ENCODE assay signal across 8 mouse cellular contexts in genomic region chr10:44267426-44268142, GRCm38 (mm10). TPM values are rescaled to one million over a fixed set of nuclear protein-coding genes. Genes with fewer than 3 reads are reported as not detected.
A peak's percentile ranks its signal among the peaks of the same experiment; 100 is the strongest.
DNase-seq lines count a peak whose midpoint lies in the region; ATAC-seq and TF ChIP-seq lines count a peak whose summit lies in the region.

No protein-coding gene starts in this region.

- 0 out of 2 replicates have a peak, but pooled peaks have one; percentile 4 for ATAC-seq in embryonic facial prominence, embryonic 13.5 days (ENCODE audit: insufficient number of reproducible peaks, insufficient read depth, low FRiP score, low TSS enrichment, low read depth)
- peak; percentile 31 for ATAC-seq in intestine, embryonic 16.5 days
- peak; percentile 14; the same call in 1 of the 2 replicates for ATAC-seq in midbrain, postnatal 0 days (ENCODE audit: low FRiP score)

- no peak for TF ChIP-seq CTCF in E14TG2a.4 (conservative IDR thresholded peaks at IDR 0.05; ENCODE audit: low read length)
- no peak for TF ChIP-seq CTCF in midbrain, postnatal 0 days (IDR thresholded peaks at IDR 0.05)

- no peaks in the 10 kb centered on the region; the same call in 1 of the 2 replicates for H3K36me3 ChIP-seq in E14TG2a.4 (ENCODE audit: insufficient read depth, low read length)
- no peaks in the 10 kb centered on the region for H3K36me3 ChIP-seq in embryonic facial prominence, embryonic 13.5 days
- no peaks in the 10 kb centered on the region for H3K36me3 ChIP-seq in intestine, embryonic 16.5 days (ENCODE audit: control insufficient read depth, insufficient read depth, low read length)
- H3K36me3 ChIP-seq in midbrain, postnatal 0 days (ENCODE audit: insufficient read depth, low read length): no peaks in the 10 kb centered on the region

- H3K4me3 ChIP-seq in E14TG2a.4 (replicated peaks; ENCODE audit: low read length): peak overlapping the region; percentile 94
- H3K4me3 ChIP-seq in embryonic facial prominence, embryonic 13.5 days: peak overlapping the region; percentile 92
- peak overlapping the region; percentile 91 for H3K4me3 ChIP-seq in intestine, embryonic 16.5 days (ENCODE audit: low read length)
- peak overlapping the region; percentile 79 for H3K4me3 ChIP-seq in midbrain, postnatal 0 days (ENCODE audit: low read depth, low read length)

- H3K4me1 ChIP-seq in E14TG2a.4 (replicated peaks; ENCODE audit: low read depth, low read length): peaks cover 47% of the 10 kb centered on the region
- H3K4me1 ChIP-seq in embryonic facial prominence, embryonic 13.5 days: peaks cover 29% of the 10 kb centered on the region
- H3K4me1 ChIP-seq in intestine, embryonic 16.5 days (ENCODE audit: control insufficient read depth, insufficient read depth, low read length): peaks cover 16% of the 10 kb centered on the region
- 0 out of 2 replicates have a peak, but pooled peaks cover 6% of the 10 kb centered on the region for H3K4me1 ChIP-seq in midbrain, postnatal 0 days (ENCODE audit: insufficient read depth, low read length)

- DNase-seq in heart, adult 11 months: peak; percentile 88
- no peak for DNase-seq in heart, adult 9 months (ENCODE audit: low spot score in 2 of 2)
- DNase-seq in midbrain, postnatal 0 days (ENCODE audit: low spot score): no peak
- DNase-seq in layer of hippocampus, postnatal 25 days (ENCODE audit: extremely low spot score in 1 of 2, low spot score in 1 of 2): no peak
- no peak for DNase-seq in natural killer cell, adult 2 months (ENCODE audit: low spot score in 2 of 2)

- no peaks in the 10 kb centered on the region for H3K9me3 ChIP-seq in E14TG2a.4 (ENCODE audit: low read length)
- no peaks in the 10 kb centered on the region for H3K9me3 ChIP-seq in embryonic facial prominence, embryonic 13.5 days
- no peaks in the 10 kb centered on the region for H3K9me3 ChIP-seq in intestine, embryonic 16.5 days (ENCODE audit: control insufficient read depth, low read length)
- H3K9me3 ChIP-seq in midbrain, postnatal 0 days (ENCODE audit: low read length): no peaks in the 10 kb centered on the region

- no peaks in the 10 kb centered on the region for H3K27me3 ChIP-seq in E14TG2a.4 (ENCODE audit: insufficient read depth, low read length)
- H3K27me3 ChIP-seq in embryonic facial prominence, embryonic 13.5 days: no peaks in the 10 kb centered on the region
- no peaks in the 10 kb centered on the region for H3K27me3 ChIP-seq in intestine, embryonic 16.5 days (replicated peaks; ENCODE audit: control insufficient read depth, insufficient read depth, low read length)
- no peaks in the 10 kb centered on the region for H3K27me3 ChIP-seq in midbrain, postnatal 0 days (ENCODE audit: insufficient read depth, low read length)

- H3K4me2 ChIP-seq in embryonic facial prominence, embryonic 13.5 days: peak overlapping the region; percentile 74
- H3K4me2 ChIP-seq in intestine, embryonic 16.5 days (ENCODE audit: low read depth, low read length): peak overlapping the region; percentile 83
- peak overlapping the region; percentile 72 for H3K4me2 ChIP-seq in midbrain, postnatal 0 days (ENCODE audit: low read depth, low read length, poor library complexity, severe bottlenecking)

- H3K9ac ChIP-seq in embryonic facial prominence, embryonic 13.5 days: peak overlapping the region; percentile 92
- H3K9ac ChIP-seq in intestine, embryonic 16.5 days (ENCODE audit: low read depth, low read length): peak overlapping the region; percentile 95
- H3K9ac ChIP-seq in midbrain, postnatal 0 days (replicated peaks; ENCODE audit: low read length, poor library complexity, severe bottlenecking): peak overlapping the region; percentile 59

- 5% methylated on average over 11 of the region's 11 CpGs for WGBS in embryonic facial prominence, embryonic 13.5 days
- 6% methylated on average over 11 of the region's 11 CpGs for WGBS in intestine, embryonic 16.5 days
- 9% methylated on average over 11 of the region's 11 CpGs for WGBS in midbrain, postnatal 0 days

- peak overlapping the region; percentile 92 for H3K27ac ChIP-seq in embryonic facial prominence, embryonic 13.5 days
- H3K27ac ChIP-seq in intestine, embryonic 16.5 days (ENCODE audit: low read length): peak overlapping the region; percentile 69
- peak overlapping the region; percentile 76; the same call in 1 of the 2 replicates for H3K27ac ChIP-seq in midbrain, postnatal 0 days (ENCODE audit: low read depth, low read length)

RNA-seq across cellular contexts. Expression of gene Atg5, which starts 0.6 kb away (rescaled TPM):
- polyA plus RNA-seq in embryonic facial prominence, embryonic 13.5 days (2015; fragmentation: Nextera tagmentation; extraction: Ambion mirVana): 59.2 and 59.3 TPM in 2 replicates
- polyA plus RNA-seq in intestine, embryonic 16.5 days (2015; fragmentation: Nextera tagmentation; extraction: Ambion mirVana): 52.1 and 52.6 TPM in 2 replicates
- 17.0 and 22.4 TPM in 2 replicates for total RNA-seq in midbrain, postnatal 0 days (2014; rRNA removed)
- 38.7 and 40.0 TPM in 2 replicates for polyA plus RNA-seq in midbrain, postnatal 0 days (2015; fragmentation: Nextera tagmentation; extraction: Ambion mirVana)
- 10 to 100 TPM; 20.9 to 22.6 TPM for total RNA-seq in layer of hippocampus, postnatal 25 days (2021)
